Mouse (Mus musculus): ENCODE results near the gene Ptpn6.
"Not testable (repeated sequence)": the region's sequence is repeated elsewhere in the genome, so short reads cannot be mapped to it uniquely, and the experiment has no call there.

The Ptpn6 gene

DNA sequence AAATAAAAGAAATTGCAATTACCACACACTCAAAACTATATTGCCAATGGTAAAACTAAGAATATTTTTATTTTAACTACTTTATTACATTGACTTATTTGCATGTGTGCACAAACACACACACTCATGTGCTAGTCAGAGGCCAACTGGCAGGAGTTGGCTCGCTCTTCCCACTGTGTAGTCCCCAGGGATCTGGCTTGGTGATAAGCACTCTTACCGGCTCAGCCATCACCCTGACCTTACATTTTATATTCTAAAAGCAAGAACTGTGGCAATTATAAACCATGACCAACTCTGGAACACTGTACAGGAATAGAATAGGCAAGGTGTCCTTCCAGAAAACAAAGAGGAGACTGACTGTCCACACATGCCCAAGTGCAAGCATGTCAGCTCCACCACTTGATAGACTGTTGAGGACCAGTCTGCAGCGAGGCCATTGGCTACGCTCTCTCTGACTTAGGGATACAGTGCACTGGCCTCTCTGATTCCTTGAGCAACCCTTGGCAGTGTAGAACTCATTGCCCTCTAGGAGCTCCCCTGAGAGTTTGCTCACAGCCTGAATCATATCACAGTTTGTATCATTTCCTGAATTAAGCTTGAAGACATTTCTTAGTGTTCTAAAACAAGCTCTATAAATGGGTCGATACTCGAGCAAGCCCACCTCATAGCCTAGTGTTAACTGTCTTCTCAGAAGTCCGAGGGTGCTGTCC, 41.9 kb downstream of the Ptpn6 start:
- DNase-seq, result no peak

DNA sequence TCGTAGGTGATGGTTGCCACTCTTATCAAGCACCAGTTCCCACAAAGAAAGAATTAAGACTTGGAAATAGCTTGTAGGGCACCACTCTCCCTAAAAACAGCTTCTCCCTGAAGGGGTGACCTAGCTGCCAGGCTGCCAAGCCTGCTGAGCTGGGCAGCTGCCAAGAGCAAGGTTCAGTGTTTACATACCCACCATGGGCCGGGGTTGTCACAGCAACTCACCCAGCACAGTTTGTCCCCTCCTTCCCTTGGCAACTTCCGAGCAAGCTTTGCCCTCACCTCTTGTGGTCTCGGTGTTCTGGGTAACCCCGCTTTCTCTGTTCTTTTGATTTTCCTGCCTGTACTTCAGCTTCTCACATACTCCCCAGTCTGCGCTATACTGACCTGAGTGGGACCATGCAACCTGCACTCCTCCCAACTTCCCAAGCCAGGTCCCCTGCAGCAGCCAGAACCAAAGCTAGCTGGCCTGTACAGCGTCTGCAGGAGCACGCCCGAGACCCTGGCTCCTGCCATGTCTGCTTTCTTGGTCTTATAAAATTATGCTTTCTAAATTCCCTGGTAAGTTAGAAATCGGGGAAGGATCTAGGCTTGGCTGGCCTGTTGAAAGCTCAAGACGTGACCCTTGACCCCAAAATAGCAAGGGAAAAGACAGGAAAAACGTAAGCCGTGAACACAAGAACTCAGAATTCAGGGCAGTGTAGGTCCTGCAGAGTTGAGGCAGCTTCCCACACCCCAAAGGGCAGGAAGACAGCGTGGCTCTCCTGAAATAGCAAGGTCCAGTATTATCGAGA, 44.2 kb downstream of the Ptpn6 start:
- peak; percentile 66 to 82 for DNase-seq

DNA sequence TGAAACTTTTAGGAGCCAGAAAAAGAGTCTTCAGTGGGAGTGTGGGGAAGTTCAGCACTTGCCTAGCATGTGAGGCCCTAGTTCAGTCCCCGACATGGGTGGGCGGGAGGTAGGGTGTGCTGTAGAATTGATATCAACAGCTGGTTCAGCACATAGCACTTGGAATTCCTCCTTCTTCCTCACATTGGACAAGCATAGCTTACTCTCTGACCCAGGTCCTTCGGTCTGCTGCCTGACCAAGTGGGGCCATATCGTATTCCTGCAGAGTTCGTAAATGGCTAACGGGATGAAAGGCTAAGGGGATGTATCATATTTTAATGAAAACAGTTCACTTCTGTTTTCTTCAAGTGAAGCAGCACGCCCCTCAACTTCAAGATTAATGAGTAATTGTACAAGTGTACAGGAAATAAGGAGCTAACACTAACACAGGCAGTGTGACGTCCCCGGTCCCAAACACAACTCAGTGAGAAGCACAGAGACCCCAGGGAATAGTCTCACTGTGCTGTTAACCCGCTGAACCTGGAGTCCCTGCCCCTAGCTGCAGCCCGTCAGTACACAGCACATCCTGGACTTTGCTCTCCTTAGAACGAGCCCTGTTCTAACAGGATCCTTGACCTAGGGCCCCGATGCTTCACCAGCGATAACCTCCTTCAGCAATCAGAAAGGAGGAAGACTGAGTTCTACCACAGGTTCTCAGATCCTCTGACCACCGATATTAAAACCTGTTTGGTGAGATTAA, 45.1 kb downstream of the Ptpn6 start:
- DNase-seq, result no peak

DNA sequence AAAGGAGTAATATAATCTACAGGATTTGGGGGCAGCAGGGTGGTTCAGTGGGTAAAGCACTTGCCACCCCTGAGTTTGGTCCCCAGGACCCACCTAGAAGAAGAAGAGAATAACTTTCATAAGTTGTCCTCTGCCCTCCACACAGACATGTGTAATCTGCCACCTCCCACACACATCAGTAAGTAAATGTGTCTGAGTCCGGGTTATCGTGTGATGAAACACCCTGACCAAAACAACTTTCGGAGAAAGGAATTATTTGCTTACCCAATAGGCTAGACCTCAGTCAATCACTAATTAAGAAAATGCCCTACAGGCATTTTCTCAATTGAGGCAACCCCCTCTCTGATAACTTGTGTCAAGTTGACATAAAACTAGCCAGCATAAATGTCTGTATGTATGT, 48.0 kb downstream of the Ptpn6 start:
- DNase-seq, result no peak

DNA sequence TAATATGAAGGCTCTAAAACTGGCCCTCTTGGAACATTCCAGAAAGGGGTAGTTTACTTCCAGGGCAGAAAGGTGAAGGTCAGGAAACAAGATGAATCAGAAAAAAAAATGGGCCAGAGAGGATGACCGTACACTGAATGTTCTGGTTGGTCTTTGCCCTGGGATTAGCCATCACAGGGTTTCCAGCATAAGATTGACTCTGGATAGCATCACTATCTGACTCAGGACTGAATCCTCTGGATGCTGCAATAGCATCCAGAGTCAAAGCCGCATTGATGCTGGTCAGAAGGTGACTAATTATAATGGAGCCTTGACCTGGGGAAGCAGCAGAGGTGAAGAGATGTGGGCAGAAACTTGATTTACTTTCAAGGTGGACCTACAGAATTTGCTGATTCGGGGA, 49.5 kb downstream of the Ptpn6 start:
- no peak for DNase-seq

DNA sequence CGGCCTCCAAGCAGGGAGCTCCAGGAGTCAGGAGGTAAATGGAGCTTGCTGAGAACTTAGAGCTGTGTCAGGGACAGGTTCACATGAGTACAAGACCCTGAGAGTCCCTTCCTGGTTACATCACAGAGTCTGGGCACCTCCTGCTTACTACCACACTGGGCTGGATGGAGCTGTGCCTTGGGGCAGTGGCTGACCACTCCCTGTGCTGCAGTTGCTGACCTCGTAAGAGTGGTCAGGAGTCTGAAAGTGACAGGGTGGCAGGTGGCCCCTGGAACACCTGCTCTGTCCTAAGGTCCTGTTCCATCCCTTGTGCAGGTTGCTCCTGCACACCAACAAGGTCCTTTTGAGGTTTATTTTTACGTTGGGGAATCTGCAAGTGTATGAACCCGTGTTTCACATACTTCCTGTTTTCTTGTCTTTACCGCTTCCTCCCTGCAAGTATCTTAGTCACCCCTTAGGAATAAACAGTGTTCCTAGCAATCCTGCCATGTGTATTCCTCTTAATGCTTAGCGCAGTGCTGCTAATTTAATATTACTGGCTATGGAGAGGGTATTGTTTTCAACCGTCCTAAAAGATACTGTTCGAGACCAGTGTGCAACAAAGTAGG, 50.3 kb downstream of the Ptpn6 start:
- no peak for DNase-seq

DNA sequence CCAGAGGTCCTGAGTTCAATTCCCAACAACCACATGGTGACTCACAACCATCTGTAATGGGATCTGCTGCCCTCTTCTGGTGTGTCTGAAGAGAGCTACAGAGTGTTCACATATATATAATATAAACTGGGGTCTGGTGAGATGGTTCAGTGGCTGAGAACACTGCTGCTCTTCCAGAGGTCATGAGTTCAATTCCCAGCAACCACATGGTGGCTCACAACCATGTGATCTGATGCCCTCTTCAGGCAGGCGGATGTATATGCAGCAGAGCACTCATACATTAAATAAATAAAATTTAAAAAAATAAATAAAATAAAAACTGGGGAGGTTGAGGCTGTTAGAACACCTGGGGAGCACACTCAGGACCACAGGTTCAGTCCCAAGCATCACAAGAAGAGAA, 51.9 kb downstream of the Ptpn6 start:
- not testable (repeated sequence) for DNase-seq

DNA sequence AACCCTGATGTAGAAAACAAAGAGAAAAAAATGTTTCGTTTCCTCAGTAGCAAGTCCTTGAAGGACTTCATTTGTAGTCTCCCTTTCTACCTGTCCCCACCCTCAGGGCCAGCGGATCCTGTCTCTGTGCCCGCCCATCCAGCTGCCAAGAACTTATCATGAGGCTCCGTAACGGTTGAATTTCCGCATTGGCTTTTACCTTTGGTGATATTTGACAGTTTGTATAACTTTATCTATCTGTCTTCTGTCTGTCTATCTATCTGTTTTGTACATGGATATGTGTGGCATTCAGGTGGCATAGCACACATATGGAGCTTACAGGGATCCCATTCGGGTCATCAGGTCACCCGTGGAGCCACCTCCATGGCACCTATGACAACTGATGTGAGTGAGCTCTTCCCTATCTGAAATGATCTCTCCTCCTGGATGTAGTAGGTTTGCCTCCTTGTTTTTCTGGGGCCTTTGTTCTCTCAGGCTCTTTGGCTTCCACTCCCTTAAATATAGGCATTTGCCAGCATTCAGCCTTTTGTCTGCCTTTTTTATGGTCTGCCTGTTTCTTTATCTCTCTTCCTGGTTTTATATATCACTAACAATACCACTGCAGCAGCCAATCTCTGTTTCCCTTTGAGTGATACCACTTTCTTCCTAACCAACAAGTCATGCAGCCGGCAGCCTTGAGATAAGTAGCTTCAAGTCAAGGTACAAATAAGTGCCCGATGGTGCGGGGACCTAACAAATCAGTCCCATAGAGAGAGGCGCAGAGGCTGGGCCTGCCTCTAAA, 52.7 kb downstream of the Ptpn6 start:
- DNase-seq, result no peak

DNA sequence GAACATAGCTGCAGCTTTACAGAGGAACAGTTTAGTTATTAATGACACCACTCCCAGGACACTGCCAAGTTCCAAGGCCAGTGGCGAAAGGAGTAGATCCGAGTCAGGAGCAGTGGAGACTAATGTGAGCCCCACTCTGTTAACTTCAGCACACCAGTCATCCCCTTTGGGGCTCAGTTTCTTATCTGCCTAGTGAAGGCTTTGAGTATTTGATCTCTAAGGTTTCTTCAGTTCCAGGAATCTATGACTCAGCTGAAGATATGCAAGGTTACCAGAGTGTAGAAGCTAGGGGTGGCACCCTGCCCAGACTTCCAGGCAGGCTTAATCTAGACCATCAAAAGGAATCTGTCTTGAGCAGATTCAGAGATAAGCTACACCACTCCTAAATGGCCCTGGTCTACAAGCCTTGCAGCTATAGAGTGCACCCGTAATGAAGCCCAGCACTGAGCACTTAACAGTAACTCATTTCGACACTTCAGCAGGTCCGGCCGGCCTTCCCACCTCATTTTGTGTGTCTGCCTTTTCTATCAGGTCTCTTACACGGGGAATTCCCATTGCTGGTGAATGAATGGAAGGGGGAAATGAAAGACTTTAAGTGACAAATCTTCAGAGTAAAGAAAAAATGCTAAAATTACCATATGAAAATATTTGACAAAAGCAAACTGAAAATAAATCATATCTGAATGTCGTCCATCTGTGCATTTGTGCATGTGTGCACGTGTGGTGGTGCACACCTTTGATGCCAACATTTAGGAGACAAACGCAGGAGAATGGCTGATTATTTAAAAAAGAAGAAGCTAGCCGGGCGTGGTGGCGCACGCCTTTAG, 54.7 kb downstream of the Ptpn6 start:
- DNase-seq, result peak in 1 of 2 experiments; percentile 44

DNA sequence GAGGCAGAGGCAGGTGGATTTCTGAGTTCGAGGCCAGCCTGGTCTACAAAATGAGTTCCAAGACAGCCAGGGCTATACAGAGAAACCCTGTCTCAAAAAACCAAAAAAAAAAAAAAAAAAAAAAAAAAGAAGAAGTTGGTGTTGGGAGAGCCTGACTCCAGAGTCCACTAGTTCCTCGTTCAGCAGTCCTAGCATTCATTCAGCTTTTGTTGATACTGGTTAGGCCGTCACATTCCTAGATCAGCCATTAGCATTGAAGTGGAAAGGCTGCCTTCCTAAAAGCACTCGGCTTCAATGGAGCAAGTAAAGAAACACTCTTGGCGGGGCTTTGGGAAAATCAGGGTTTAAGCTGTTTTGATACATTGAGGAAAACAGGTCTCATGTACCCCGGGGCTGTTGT, 56.2 kb downstream of the Ptpn6 start:
- DNase-seq, result not testable (repeated sequence)

DNA sequence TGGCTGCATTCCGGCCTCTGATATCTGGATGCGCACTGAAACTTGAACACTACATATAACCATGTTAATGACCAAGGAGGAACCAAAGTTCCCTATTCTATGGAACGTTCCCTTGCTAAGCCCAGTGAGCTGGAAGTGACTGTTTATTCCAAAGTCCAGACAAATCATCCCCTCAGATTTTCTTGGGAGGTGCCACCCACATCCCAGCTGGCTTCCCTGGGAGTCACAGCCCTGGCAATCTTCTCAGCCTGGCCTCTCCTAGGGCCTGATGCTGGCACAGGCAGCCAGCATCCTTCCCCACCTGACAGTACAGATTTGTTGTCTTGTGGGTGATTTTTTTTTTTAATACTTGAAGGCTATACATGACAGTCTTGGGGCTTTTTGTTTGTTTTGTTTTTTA, 59.0 kb downstream of the Ptpn6 start:
- DNase-seq, result no peak

DNA sequence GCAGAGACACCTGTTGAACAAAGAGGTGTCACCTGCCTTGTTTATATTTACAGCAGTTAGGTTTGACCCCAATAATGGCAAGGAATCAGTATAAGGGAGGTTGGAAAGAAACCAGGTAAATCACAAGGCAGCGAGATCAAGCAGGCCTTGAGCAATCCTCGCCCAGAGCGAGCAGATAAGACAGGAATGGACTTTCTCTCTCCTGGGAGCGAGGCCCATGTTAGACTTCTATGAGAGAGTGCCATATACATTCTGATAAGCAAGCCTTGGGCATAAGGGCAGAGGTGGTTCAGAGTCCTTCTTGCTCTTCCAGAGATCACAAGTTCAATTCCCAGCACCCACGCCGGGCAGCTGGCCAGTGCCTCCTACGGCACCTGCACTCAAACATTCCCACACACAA, 59.7 kb downstream of the Ptpn6 start:
- no peak for DNase-seq

DNA sequence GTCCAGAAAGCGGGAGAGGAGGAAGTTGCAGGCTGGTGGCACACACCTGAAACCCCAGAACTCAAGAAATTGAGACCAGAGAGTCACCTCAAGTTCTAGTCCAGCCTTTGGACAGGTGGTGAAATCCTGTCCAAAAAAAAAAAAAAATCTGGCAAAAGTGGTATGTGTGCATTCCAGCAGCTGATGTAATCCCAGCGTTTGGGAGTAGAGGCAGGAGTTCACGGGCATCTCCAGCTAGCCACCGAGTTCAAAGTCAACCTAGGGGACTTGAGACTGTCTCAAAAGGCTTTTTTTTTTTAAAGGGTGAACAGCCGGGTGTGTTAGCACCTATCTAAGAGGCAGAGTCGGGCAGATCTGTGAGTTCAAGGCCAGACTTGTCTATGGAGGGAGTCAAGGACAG, 62.3 kb downstream of the Ptpn6 start:
- no peak for DNase-seq

DNA sequence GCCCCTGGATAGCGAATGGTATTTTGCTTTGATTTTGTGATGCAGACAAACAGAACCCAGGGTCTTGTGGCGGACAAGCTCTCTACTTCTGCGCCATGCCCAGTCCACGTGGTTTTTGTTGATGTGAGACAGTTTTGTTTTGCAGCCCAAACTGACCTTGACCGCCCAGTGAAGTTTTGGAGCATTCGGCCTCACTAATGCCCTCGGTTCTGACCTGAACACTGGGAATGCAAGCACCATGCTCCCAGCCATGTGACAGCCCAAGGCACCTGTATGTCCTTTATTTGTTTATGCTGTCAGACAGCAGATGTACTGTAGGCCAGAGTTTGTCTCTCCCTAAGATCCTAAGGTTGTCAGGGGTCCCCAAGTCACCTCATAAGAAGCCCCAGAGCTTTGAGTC, 63.9 kb downstream of the Ptpn6 start:
- no peak for DNase-seq

DNA sequence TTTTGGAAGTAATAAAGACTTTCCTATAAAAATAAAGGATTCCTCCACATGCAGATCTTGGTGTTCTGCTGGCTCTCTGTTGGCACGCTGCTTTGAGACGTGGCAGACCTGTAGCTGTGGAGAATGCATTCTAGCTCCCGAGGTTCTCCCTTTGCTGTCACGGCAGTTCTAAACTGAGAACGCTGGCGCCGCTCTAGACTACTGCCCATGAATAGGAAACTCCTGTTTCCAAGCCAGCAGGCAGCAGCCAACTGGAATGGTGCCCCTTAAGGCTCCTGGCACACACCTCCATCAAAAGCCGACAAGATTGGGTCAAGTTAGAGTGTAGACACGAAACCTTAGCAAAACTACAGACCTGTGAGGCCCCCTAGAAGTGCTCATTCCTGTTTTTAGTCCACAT, 64.9 kb downstream of the Ptpn6 start:
- peak; percentile 73 to 75 for DNase-seq

DNA sequence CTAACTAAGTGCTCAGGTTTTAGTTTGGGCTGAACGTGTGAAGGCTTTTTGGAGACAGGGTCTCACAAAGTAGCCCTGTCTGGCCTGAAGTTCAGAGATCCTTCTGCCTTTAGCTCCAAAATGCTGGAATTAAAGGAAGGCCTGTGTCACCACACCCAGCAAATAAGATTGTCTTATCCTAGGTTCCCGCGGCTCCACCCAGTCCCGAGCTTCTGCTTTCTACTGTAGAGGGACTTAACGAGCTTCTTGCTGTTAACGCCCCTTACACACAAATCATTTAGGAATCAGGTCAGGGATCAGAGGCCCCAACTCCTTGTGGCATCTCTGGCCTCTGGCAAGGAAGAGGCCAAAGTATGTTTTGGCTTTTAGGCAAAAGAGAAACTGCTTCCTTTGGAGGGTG, 66.4 kb downstream of the Ptpn6 start:
- DNase-seq, result no peak

Data from cerebellum, postnatal 10 days (tissue).